Mouse (Mus musculus) kidney, adult 18-20 months (tissue): ENCODE data around the gene Efcab5.
"Not testable (repeated sequence)": the region's sequence is repeated elsewhere in the genome, so short reads cannot be mapped to it uniquely, and the experiment has no call there.

Experiments
- DNase-seq: peaks from one replicate; pipeline ENCODE4 v3.0.0; 2021

Gene Efcab5

DNA sequence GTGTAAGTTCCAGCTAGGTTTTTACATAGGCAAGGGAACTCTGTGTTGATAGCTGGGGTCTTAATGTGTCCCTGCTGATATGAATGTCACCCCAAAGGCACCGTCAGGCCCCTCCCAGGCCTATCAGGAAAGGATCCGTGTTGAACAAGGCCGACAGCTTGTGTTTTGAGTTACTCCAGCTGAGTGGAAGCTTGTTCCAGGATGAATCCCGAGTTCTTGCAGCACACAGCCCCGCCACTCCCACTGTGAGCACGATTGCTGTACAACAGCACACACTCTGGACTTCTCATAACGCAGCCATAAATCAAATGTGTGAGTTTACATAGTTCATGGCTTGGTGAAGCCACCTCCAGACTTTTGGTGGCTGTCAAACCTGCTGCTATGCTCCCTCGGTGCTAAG, 94.6 kb downstream of the Efcab5 start:
- no peak for DNase-seq

DNA sequence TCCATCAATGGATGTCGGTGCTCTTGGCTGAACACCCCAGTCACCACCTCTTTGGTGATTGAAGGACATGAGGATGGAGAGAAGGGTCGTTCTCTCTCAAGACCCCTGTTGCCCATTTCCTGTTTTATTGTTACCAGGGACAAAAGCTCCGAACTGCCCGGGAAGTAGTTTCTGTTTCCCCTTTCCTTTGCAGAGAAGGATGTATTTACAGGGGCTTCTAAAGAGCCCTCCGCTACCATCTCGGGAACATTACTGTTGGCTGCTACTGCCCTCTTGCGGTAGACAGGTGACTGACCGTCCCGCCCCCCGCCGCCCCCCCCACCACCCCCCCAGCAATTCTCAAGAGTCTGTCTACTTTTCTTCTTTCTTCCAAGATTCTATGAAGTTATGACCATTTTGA, 95.6 kb downstream of the Efcab5 start:
- DNase-seq: peak; percentile 52

DNA sequence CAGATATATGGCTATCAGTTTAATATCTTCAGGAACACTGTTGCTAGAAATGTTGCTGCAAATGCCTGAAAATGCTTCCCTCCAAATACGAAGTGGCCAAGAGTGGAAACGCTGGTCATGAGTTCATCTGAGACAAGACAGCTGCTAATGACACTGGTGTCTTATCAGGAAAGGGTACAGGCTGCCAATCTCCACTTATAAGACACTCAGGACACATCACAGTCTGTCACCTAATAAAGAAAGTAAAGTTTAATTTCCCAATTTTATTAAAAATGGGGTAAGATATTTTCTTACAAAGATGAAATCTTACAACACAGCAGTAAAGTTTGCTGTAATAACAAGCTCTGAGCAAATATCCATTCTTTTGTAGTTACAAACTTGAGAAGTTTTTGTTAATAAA, 99.6 kb downstream of the Efcab5 start:
- no peak for DNase-seq

DNA sequence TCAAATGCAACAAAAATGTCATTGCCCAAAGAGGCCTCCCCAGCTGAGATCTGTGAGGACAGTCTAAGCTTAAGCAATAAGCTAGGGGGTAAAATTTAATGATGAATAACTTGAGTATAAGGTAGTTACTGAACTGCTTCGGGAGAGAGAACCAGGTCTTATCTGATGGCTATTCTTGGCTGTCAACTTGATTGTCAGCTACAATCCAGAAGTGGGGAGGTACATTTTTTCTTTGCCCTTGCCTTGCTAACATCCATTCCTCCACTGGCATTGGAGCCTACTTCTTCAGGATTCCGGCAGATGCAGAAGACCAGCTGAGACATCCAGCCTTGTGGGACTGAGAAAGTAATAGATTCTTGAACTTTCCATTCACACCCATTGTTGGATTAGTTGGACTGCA, 101.8 kb downstream of the Efcab5 start:
- DNase-seq: no peak

DNA sequence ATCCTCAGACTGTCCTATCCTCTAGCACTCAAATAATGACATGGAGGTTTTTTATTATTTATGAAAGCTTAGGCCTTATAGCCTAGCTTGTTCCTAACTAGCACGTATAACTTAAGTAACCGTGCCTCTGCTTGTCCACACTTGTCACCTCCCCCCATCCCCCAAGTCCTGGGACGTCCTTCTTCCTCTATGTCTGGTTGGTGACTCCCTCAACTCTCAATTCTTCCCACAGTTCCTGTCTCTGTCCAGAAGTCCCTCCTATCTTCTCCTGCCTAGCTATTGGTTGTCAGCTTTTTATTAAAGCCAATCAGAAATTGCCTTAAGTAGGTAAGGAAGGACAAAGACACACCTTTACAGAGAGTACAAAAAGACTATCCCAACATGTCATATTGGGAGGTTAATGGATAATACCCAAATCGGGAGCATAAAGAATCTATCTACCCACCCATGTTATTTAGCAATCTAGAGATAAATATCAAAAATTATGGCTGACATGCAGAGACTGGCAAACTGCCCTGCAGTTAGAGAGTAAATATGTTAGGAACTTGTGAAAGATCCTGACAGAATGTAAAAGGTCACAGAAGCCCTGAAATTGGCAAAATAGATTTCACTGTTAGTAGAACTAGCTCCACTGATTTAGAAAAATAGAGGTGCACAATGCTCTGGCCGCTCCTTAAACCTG, 104.6 kb downstream of the Efcab5 start:
- no peak for DNase-seq

DNA sequence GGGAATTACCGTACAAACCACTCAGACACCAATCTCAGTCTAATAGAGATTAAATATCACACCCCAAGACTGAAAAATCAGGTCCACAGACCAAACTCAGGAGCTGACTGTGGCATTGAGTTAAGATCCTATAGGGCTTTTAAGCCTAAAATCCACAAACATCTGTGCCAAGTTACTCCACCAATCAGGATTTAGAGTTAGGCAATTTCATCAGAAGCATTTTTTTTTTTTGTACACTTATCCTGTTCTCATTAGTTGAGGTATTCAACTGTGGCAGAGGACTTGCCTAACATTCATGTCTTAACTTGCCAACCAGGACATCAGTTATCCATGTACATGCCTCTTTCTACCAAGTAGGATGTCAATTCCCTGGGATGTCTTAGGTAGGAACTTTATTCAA, 109.4 kb downstream of the Efcab5 start:
- no peak for DNase-seq

DNA sequence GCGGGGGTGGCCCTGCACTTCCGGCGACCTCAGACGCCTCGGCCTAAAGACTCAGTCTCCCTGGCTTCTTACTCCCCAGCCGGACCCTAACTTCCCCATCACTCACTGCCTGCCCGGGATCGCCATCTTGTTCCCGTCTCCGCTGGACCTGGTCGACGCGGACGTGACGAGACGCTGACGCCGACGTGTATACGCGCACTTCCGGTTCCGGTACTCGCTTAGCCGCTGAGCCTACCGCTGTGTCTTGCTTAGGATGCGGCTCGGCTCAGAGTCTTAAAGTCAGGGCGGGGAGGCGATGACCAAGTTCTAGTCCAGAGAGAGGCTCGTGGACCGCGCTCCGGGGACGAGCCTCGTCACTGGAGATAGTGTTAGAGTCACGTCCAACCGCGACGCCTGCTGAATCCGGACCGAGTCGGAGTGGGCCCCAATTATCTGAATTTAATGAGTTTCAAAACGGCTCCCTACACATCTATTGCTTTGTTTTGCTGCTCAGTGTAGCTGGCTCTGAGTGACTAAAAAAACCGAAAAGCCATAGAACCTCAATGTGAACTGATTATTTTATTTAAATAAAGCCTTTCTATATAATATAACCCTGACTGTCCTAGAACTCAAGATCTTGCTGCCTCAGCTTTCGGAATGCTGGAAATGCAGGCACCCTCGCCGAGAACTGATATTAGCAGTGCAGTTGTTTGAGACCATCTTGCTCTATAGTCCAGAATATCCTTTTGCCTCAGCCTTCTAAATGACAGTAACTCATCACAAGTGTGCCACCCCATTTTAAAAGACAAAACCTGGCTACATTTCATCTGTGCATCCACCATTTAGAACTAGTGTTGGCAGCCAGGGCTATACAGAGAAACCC, 110.3 kb downstream of the Efcab5 start, which contains the start of gene Nsrp1:
TSS of gene Nsrp1 (minus strand) at position 163 of the 862 bp plus-strand sequence.
- DNase-seq: peak; percentile 93

DNA sequence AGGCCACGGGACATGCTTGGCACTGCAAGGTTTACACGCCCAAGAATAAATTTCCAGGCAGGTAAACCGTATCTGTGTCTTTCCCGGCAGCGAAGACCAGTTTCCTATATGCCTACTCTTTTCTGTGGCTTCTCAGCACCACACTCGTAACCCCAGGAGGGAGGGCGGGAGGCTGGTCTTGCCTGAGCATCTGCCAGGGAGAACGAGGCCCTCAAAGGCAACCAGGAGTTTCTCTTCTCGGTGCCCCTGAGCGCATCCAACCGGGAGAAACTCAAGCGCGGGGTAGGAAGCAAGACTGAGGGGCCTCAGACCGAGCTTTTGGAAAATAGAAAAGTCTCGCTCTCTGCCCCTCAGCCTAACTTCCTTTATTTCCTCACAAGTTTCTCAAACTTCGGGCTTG, 111.0 kb downstream of the Efcab5 start:
- DNase-seq: no peak

DNA sequence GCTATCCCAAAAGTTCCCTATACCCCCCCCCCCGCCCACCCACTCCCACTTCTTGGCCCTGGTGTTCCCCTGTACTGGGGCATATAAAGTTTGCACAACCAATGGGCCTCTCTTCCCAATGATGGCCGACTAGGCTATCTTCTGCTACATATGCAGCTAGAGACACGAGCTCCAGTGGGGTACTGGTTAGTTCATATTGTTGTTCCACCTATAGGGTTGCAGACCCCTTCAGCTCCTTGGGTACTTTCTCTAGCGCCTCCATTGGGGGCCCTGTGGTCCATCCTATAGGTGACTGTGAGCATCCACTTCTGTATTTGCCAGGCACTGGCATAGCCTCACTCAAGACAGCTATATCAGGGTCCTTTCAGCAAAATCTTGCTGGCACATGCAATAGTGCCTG, 111.4 kb downstream of the Efcab5 start:
- DNase-seq: not testable (repeated sequence)

DNA sequence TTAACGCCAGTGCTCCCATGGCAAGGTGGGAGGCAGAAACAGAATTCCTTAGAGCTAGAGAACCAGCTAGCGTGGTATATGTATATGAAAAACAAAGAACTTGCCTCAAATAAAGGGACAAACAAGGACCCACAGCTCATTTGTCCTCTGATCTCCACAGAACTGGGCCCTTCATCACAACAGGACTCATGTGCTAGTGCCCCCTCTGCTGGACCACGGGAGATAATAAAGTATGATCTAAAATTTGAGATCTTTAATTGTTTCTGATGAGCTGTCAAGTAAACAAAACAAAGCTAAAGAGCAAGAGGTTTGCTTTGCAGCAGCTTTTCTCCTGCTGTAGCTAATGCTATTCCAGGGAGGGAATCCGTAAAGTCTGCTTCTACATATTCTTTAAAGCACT, 118.0 kb downstream of the Efcab5 start:
- no peak for DNase-seq

DNA sequence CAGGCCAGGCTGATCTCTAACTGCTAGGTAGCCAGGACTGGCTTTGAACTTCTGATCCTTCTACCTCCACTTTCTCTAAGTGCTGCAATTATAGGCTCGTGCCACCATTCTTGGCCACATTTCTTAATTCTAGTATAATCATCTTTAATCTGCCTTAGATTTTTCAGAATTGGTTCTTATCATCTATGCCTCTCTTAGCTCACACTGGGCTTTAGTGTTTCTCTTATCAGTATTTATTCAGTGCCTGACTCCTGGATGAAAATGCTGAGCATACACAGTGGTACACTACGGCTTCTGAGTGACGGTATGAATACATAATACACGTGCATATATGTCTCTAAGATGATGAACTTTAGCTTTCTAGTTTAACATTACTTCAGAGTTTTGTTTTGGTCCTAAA, 119.9 kb downstream of the Efcab5 start:
- no peak for DNase-seq

DNA sequence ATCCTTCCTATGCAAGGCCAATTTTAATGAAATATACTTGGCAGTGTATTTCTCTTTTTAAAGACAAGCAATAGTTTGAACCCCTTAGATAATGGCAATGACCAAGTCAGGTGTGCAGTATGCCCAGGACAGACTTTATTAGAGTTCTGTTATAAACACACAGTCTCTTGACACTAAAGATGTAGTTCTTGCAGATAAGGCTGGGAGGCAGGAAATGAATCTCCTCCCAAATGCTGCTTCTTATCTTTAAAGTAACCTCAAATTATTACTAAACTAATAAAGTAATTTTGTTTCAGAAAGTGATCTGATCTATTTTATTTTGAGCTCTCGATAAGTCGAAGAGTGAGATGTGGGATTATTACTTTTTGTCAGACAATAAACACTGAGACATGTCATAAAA, 125.4 kb downstream of the Efcab5 start:
- no peak for DNase-seq

DNA sequence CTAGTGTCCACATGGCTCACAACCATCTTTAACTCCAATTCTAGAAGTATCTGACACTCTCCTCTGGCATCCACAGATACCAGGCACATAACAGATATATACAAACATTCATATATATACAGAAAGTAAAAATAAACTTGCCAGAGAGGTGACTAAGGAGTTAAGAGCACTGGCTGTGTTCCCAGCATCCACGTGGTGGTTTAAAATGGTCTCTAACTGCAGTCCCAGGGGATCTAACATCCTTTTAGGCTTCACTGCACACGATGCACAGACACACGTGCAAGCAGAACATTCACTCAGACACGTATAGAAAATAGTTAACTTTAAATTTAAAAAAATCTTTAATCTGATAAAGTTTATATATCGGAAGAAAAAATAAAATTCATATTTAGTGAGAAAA, 126.8 kb downstream of the Efcab5 start:
- DNase-seq: no peak

DNA sequence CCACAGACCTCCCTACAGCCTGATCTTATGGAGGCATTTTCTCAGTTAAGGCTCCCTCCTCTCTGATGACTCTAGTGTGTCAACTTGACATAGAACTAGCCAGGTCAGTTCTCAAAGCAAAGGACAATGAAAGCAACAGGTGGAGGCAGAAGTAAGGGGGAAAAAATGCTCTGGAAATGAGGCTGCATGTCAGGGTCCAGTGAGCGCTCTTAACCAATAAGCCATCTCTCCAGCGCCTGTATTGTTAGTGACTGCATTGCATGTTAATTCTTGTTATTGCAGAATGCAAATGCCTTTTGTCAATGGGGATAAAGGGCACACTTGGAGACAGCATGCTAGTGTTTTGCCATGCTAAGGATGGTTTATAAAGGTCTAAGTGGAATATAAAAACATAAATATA, 146.0 kb downstream of the Efcab5 start:
- DNase-seq: no peak

DNA sequence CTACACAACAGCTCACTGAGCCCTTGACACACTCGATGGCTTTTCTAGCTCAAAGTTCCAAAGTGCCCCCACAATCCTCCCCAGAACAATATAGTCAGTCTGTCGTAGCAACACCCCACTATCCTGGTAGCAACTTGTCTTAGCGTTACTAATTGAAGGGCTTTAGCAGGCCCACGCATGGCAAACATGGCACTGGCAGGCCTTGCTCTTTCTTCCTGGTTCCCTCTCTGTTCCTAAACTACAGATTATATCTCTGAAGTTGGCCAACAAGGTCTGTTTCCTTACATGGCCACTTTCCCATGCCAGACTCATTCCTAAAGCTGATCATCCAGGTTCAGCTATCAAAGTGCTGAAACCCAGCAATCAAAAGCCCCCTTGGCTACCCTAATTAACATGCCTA, 146.9 kb downstream of the Efcab5 start:
- DNase-seq: no peak
